In the genomic region with DNA sequence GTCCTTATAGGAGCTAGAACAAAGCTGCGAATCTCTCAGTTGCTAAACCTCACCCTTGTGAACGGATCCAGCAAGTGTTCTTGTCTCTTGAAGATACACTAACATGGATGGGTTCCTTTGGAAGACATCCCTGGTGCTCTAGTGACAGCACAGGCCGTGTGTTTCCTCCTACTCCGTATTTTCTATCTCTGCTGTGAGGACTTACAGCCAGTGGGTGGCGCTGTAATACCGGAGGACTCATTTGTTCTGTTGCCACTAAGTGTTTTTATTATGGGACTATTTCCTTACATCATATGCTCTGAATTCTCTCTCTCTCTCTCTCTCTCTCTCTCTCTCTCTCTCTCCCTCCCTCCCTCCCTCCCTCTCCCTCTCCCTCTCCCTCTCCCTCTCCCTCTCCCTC, we compare ENCODE assay signal across 9 mouse cellular contexts. TPM values are rescaled to one million over a fixed set of nuclear protein-coding genes. Genes with fewer than 3 reads are reported as not detected.
DNase-seq lines count a peak whose midpoint lies in the region; ATAC-seq and TF ChIP-seq lines count a peak whose summit lies in the region.
"Had no signal": no experiment of that assay in that cellular context is flagged by ENCODE, and none has a peak within 500 bp of the region (broad histone marks: within the 10 kb centered on the region; RNA-seq: fewer than 3 reads in every experiment).

No protein-coding gene starts in this region.

- H3K4me1 ChIP-seq in lung, postnatal 0 days (ENCODE audit: insufficient read depth, low read depth, low read length), result no peaks in the 10 kb centered on the region
- H3K4me1 ChIP-seq: liver, embryonic 13.5 days had no signal

- DNase-seq in ES-CJ7 (ENCODE audit: low read depth, low spot score), result peak; percentile 69
- DNase-seq in adrenal gland, adult 2 months, result peak; percentile 77
- peak; percentile 41 for DNase-seq in embryo, embryonic 11.5 days (ENCODE audit: low read depth, low spot score)
- peak; percentile 46 to 65 for DNase-seq in gastrocnemius, postnatal 4 days (ENCODE audit: low spot score in 2 of 2)
- DNase-seq in layer of hippocampus, adult 11-12 months (ENCODE audit: low spot score), result peak; percentile 87
- DNase-seq in lung, postnatal 0 days (ENCODE audit: low spot score), result peak; percentile 87
- peak; percentile 38 for DNase-seq in retina, postnatal 7 days (ENCODE audit: low read depth, low spot score)
- DNase-seq: liver, embryonic 13.5 days had no signal

- TF ChIP-seq CTCF in lung, postnatal 0 days (IDR thresholded peaks at IDR 0.05), result peak; percentile 92

- no peaks in the 10 kb centered on the region for H3K9me3 ChIP-seq in lung, postnatal 0 days (ENCODE audit: low read length)
- H3K9me3 ChIP-seq: liver, embryonic 13.5 days had no signal

- peak; percentile 40; the same call in 1 of the 2 replicates for ATAC-seq in lung, postnatal 0 days
- no peak for ATAC-seq in erythroid progenitor cell, adult 5-6 weeks (replicated peaks; ENCODE audit: low FRiP score, poor library complexity, severe bottlenecking)

- WGBS in lung, postnatal 0 days, result 16% methylated on average over 6 of the region's 6 CpGs

- H3K36me3 ChIP-seq in lung, postnatal 0 days (ENCODE audit: insufficient read depth, low read length), result no peaks in the 10 kb centered on the region

- no peak overlapping the region for H3K27ac ChIP-seq in lung, postnatal 0 days (ENCODE audit: low read length)
- H3K27ac ChIP-seq: liver, embryonic 13.5 days had no signal

- no peak overlapping the region for H3K9ac ChIP-seq in lung, postnatal 0 days (replicated peaks; ENCODE audit: low read depth)
- H3K9ac ChIP-seq: liver, embryonic 13.5 days had no signal

- no peak for TF ChIP-seq EP300 in lung, postnatal 0 days (IDR thresholded peaks at IDR 0.05)

- no peaks in the 10 kb centered on the region for H3K27me3 ChIP-seq in lung, postnatal 0 days (replicated peaks; ENCODE audit: insufficient read depth, low read length)
- H3K27me3 ChIP-seq: liver, embryonic 13.5 days had no signal

- no peak overlapping the region for H3K4me2 ChIP-seq in lung, postnatal 0 days (replicated peaks; ENCODE audit: low read depth, low read length)
- H3K4me2 ChIP-seq: liver, embryonic 13.5 days had no signal

- H3K4me3 ChIP-seq in lung, postnatal 0 days (ENCODE audit: low read depth, low read length), result no peak overlapping the region
- H3K4me3 ChIP-seq: liver, embryonic 13.5 days had no signal

RNA-seq across cellular contexts. Expression of a gene that starts 44.9 kb away (rescaled TPM):
- 10 to 100 TPM; 10.1 to 26.8 TPM for total RNA-seq in adrenal gland, adult 2 months (2021)
- 11.9 and 18.5 TPM in 2 replicates for polyA plus RNA-seq in adrenal gland, adult 2 months (2012; rRNA removed)
- total RNA-seq in gastrocnemius, postnatal 4 days (2021), result 1 to 10 TPM; 1.3 to 1.5 TPM
- 5.6 and 6.0 TPM in 2 replicates for polyA plus RNA-seq in lung, postnatal 0 days (2015; fragmentation: Nextera tagmentation; extraction: Ambion mirVana)
- 15.9 and 23.5 TPM in 2 replicates for total RNA-seq in erythroid progenitor cell, adult 5-6 weeks (2015; ENCODE audit: low replicate concordance)
- 9.6 and 16.8 TPM in 2 replicates for total RNA-seq in erythroid progenitor cell, adult 5-6 weeks (2017; ENCODE audit: low replicate concordance)

Comparison
In these comparisons a context has a peak if more than half of its experiments do, and no peak if none do; other contexts are left out.
1. RNA of a gene that starts 44.9 kb away (total RNA-seq): 10.1 to 26.8 TPM in adrenal gland, adult 2 months and 9.6 to 23.5 TPM in erythroid progenitor cell, adult 5-6 weeks; 1.3 to 1.5 TPM in gastrocnemius, postnatal 4 days; every median in the first group is over 4 times any median in the second.
2. Peak in every context shown above with its lines, with median percentiles within 50 percentile points of each other: DNase-seq.